Mouse (Mus musculus) lung, embryonic 15.5 days (tissue): ENCODE measurements around the gene Hectd1. TPM values are rescaled to one million over a fixed set of nuclear protein-coding genes. Genes with fewer than 3 reads are reported as not detected.
A peak's percentile ranks its signal among the peaks of the same experiment; 100 is the strongest.

ENCODE experiments used
- ATAC-seq: fragments of 200-750 bp; cut with Nextera tagmentation; 2 replicates; pipeline ENCODE4 v1.8.0; 2017; ENCODE audit warnings: moderate number of reproducible peaks, borderline replicate concordance; ENCODE audit not compliant: low FRiP score, low TSS enrichment; ENCODE audit errors: extremely low read depth
- H3K27ac ChIP-seq: fragments of 300-500 bp; sonication (generic); 2 replicates; pipeline ENCODE4 v1.5.1; 2015; ENCODE audit warnings: moderate library complexity, mild to moderate bottlenecking, inconsistent platforms
- H3K27me3 ChIP-seq: fragments of 300-500 bp; sonication (generic); 2 replicates; pipeline ENCODE4 v1.6.1; 2015; ENCODE audit warnings: inconsistent platforms
- H3K36me3 ChIP-seq: fragments of 300-500 bp; sonication (generic); 2 replicates; pipeline ENCODE4 v1.6.1; 2015; ENCODE audit warnings: inconsistent platforms
- H3K4me1 ChIP-seq: fragments of 300-500 bp; sonication (generic); 2 replicates; pipeline ENCODE4 v1.6.1; 2015; ENCODE audit warnings: inconsistent platforms
- H3K4me2 ChIP-seq: fragments of 300-500 bp; sonication (generic); 2 replicates; pipeline ENCODE4 v1.6.1; 2015; ENCODE audit warnings: inconsistent platforms, mild to moderate bottlenecking, moderate library complexity
- H3K4me3 ChIP-seq: fragments of 300-500 bp; sonication (generic); 2 replicates; pipeline ENCODE4 v1.5.1; 2015; ENCODE audit warnings: mild to moderate bottlenecking, inconsistent platforms
- H3K9ac ChIP-seq: fragments of 300-500 bp; sonication (generic); 2 replicates; pipeline ENCODE4 v1.6.1; 2015; ENCODE audit warnings: inconsistent platforms
- H3K9me3 ChIP-seq: fragments of 300-500 bp; sonication (generic); 2 replicates; pipeline ENCODE4 v1.6.1; 2016; ENCODE audit warnings: inconsistent platforms
- WGBS: fragments of 180-500 bp; shearing (Covaris S2); methylation state at CpG from one replicate; pipeline ENCODE4 v1.1.7; 2015; 5-methylcytosine and 5-hydroxymethylcytosine counted together
- polyA plus RNA-seq: library from polyadenylated mRNA; unstranded; fragments of >200 nt; fragmentation: Nextera tagmentation; extraction: Ambion mirVana; gene quantifications from 2 replicates; pipeline ENCODE4 v1.2.1, GENCODE M21; 2015

Gene Hectd1
- polyA plus RNA-seq, 1 experiment from 2014 or later: 39.0 TPM

- Histone ChIP-seq H3K4me2 (no peak overlapping the region), H3K9ac (no peak overlapping the region), H3K36me3 (no peaks in the 10 kb centered on the region), H3K27me3 (no peaks in the 10 kb centered on the region), H3K4me3 (no peak overlapping the region), H3K27ac (no peak overlapping the region), H3K9me3 (no peaks in the 10 kb centered on the region), H3K4me1 (peaks cover 17% of the 10 kb centered on the region; the same call in 1 of the 2 replicates)
- 39% methylated on average over 5 of the region's 5 CpGs for WGBS
- no peak for ATAC-seq
Observed at GRCm38 (mm10) chr12:51710154-51710553, 119.2 kb downstream of the Hectd1 start.

GRCm38 (mm10) chr12:51709741-51710140 is 119.6 kb downstream of the Hectd1 start:
- 65% methylated on average over 3 of the region's 3 CpGs for WGBS
- H3K9ac ChIP-seq: no peak overlapping the region

GRCm38 (mm10) chr12:51708941-51709686 is 120.2 kb downstream of the Hectd1 start:
- Histone ChIP-seq H3K4me1 (peaks cover 17% of the 10 kb centered on the region; the same call in 1 of the 2 replicates), H3K27ac (peak overlapping the region; percentile 22), H3K4me2 (no peak overlapping the region), H3K4me3 (no peak overlapping the region), H3K36me3 (no peaks in the 10 kb centered on the region), H3K27me3 (no peaks in the 10 kb centered on the region), H3K9ac (no peak overlapping the region), H3K9me3 (no peaks in the 10 kb centered on the region)
- no peak for ATAC-seq
- 57% methylated on average over 14 of the region's 14 CpGs for WGBS

More at GRCm38 (mm10) chr12:51709741-51710140, 119.6 kb downstream of the Hectd1 start:
- Histone ChIP-seq H3K27me3 (no peaks in the 10 kb centered on the region), H3K4me3 (no peak overlapping the region), H3K4me2 (no peak overlapping the region), H3K27ac (no peak overlapping the region), H3K36me3 (no peaks in the 10 kb centered on the region), H3K9me3 (no peaks in the 10 kb centered on the region), H3K4me1 (peaks cover 17% of the 10 kb centered on the region; the same call in 1 of the 2 replicates)
- no peak for ATAC-seq

GRCm38 (mm10) chr12:51706673-51707235 is 122.6 kb downstream of the Hectd1 start:
- H3K27ac ChIP-seq: no peak overlapping the region
- H3K4me3 ChIP-seq: no peak overlapping the region
- H3K9ac ChIP-seq: no peak overlapping the region
- no peak overlapping the region for H3K4me2 ChIP-seq
- 77% methylated on average over 5 of the region's 5 CpGs for WGBS
- H3K27me3 ChIP-seq: no peaks in the 10 kb centered on the region
- H3K4me1 ChIP-seq: peaks cover 17% of the 10 kb centered on the region; the same call in 1 of the 2 replicates
- ATAC-seq: no peak
- H3K9me3 ChIP-seq: no peaks in the 10 kb centered on the region
- no peaks in the 10 kb centered on the region for H3K36me3 ChIP-seq

- Histone ChIP-seq H3K4me1 (peaks cover 17% of the 10 kb centered on the region; the same call in 1 of the 2 replicates), H3K4me2 (no peak overlapping the region), H3K9me3 (no peaks in the 10 kb centered on the region), H3K27ac (no peak overlapping the region), H3K9ac (no peak overlapping the region), H3K27me3 (no peaks in the 10 kb centered on the region), H3K36me3 (no peaks in the 10 kb centered on the region), H3K4me3 (no peak overlapping the region)
- 50% methylated on average over 12 of the region's 12 CpGs for WGBS
- no peak for ATAC-seq
Observed at GRCm38 (mm10) chr12:51705778-51706177, 123.6 kb downstream of the Hectd1 start.

- WGBS: 64% methylated on average over 7 of the region's 7 CpGs
- Histone ChIP-seq H3K9ac (no peak overlapping the region), H3K36me3 (no peaks in the 10 kb centered on the region)
Observed at GRCm38 (mm10) chr12:51704572-51704971, 124.8 kb downstream of the Hectd1 start.

GRCm38 (mm10) chr12:51703859-51704258 is 125.5 kb downstream of the Hectd1 start:
- Histone ChIP-seq H3K4me3 (no peak overlapping the region), H3K27me3 (no peaks in the 10 kb centered on the region), H3K4me2 (no peak overlapping the region), H3K9me3 (no peaks in the 10 kb centered on the region), H3K27ac (no peak overlapping the region), H3K36me3 (no peaks in the 10 kb centered on the region), H3K4me1 (peaks cover 7% of the 10 kb centered on the region; the same call in 1 of the 2 replicates), H3K9ac (no peak overlapping the region)
- WGBS: 32% methylated on average over 1 of the region's 1 CpGs
- no peak for ATAC-seq

More at GRCm38 (mm10) chr12:51704572-51704971, 124.8 kb downstream of the Hectd1 start:
- H3K27me3 ChIP-seq: no peaks in the 10 kb centered on the region
- H3K9me3 ChIP-seq: no peaks in the 10 kb centered on the region
- no peak for ATAC-seq
- no peak overlapping the region for H3K27ac ChIP-seq
- H3K4me1 ChIP-seq: peaks cover 13% of the 10 kb centered on the region; the same call in 1 of the 2 replicates
- H3K4me2 ChIP-seq: no peak overlapping the region
- H3K4me3 ChIP-seq: no peak overlapping the region

DNA sequence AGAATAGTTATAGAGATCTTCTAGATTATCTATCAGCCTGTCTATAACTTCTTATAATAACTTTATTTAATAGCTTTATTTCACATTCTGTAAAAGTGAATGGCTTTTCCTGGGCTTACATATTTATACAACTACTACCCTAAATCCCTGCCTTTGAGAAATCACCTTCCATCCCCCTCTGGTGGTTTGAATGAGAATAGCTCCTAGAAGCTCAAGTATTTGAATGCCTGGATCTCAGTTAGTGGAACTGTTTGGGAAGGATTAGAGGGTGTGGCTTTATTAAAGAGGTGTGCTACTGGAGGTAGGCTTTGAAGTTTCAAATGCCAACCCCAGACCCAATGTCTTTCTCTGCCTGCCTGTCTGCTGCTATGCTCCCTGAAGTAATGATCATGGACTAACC is 127.6 kb downstream of the Hectd1 start:
- no peaks in the 10 kb centered on the region for H3K27me3 ChIP-seq
- ATAC-seq: no peak
- no peaks in the 10 kb centered on the region for H3K9me3 ChIP-seq
- no peak overlapping the region for H3K4me3 ChIP-seq
- H3K27ac ChIP-seq: no peak overlapping the region
- no peak overlapping the region for H3K4me2 ChIP-seq
- H3K9ac ChIP-seq: no peak overlapping the region
- H3K36me3 ChIP-seq: no peaks in the 10 kb centered on the region
- H3K4me1 ChIP-seq: peaks cover 6% of the 10 kb centered on the region; the same call in 1 of the 2 replicates

DNA sequence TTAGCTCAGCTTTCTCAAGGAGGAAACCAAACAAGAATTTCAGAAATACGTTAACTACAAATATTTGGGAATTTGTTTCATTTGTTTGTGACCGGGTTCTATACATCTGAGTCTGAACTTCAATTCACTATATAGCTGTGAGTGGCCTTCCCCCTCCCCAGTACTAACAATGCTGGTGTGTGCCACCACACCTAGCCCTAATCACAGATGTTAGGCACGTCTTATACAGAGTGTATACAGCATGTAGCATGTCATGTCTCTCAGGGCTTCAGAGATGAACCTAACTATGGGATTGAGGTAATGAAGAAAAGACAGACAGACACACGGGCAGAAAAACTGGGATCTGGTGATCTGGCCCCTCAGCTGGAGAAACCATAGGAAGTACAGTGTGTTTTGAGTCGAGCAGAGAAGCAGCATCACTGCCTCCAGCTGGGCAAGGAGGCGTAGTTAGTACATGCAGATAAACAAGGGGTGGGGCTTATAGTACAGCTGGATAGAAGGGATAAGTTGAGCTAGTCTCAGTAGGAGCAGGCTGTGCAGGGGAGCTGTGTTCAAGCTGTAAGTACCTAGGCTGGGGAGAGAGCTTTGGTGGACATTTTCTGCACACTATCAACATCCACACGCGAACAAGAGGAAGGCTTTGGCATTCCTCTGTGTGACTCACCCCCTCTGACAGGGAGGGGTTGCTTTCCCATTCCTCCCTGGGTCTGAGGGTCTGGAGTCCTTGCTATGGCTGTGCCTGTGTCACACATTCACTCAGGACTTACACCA is 129.5 kb downstream of the Hectd1 start:
- Histone ChIP-seq H3K27me3 (no peaks in the 10 kb centered on the region), H3K36me3 (no peaks in the 10 kb centered on the region), H3K4me1 (peaks cover 6% of the 10 kb centered on the region; the same call in 1 of the 2 replicates), H3K9me3 (no peaks in the 10 kb centered on the region), H3K4me2 (no peak overlapping the region), H3K27ac (no peak overlapping the region), H3K9ac (no peak overlapping the region), H3K4me3 (no peak overlapping the region)
- peak; percentile 78; the same call in 1 of the 2 replicates for ATAC-seq
- WGBS: 38% methylated on average over 8 of the region's 8 CpGs

DNA sequence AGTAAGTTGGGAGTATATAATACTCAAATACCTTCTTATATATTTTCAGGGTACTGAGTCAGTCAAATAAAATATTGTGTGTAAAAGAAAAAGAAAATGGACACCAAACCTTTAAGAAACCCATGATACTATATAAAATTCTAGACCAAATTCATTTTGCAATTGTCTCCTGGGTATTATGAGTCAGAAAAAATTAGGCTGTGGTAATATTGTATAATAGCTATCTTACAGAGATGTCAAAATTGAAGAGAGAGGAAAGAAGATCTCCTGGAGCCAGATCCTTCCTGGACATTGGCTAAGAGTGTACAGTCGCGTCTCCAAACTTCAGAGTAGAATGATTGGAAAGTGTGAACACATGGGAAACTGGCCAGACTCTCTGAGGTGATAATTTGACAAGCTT is 133.2 kb downstream of the Hectd1 start:
- H3K4me1 ChIP-seq: peaks cover 11% of the 10 kb centered on the region; the same call in 1 of the 2 replicates
- H3K4me2 ChIP-seq: no peak overlapping the region
- no peaks in the 10 kb centered on the region for H3K9me3 ChIP-seq
- no peaks in the 10 kb centered on the region for H3K36me3 ChIP-seq
- no peak overlapping the region for H3K4me3 ChIP-seq
- no peak overlapping the region for H3K27ac ChIP-seq
- WGBS: 95% methylated on average over 2 of the region's 2 CpGs
- H3K9ac ChIP-seq: no peak overlapping the region
- no peaks in the 10 kb centered on the region for H3K27me3 ChIP-seq
- no peak for ATAC-seq

DNA sequence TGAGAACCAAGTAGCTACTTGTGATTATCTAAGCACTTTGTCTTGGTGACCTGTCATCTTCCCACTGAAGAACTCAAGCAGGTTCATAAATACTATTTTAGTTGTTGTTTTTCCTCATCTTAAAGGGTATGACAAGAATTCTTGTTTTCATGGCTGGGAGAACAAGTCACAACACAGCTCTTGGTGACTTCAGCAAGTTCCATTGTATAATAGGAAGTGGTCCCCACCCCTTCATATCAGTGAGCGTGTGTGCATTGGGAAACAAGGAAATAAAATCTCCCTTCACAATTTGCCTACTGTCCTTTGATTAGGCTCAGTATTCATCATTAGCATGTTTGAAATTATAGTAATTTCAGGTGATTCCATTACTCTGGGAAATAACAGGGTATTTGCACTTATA is 134.4 kb downstream of the Hectd1 start:
- peaks cover 9% of the 10 kb centered on the region; the same call in 1 of the 2 replicates for H3K4me1 ChIP-seq
- H3K36me3 ChIP-seq: no peaks in the 10 kb centered on the region
- no peaks in the 10 kb centered on the region for H3K9me3 ChIP-seq
- H3K27me3 ChIP-seq: no peaks in the 10 kb centered on the region
- H3K4me2 ChIP-seq: no peak overlapping the region
- H3K4me3 ChIP-seq: no peak overlapping the region
- H3K27ac ChIP-seq: no peak overlapping the region
- 80% methylated on average over 1 of the region's 1 CpGs for WGBS
- no peak for ATAC-seq
- H3K9ac ChIP-seq: no peak overlapping the region

GRCm38 (mm10) chr12:51694096-51694495 is 135.2 kb downstream of the Hectd1 start:
- ATAC-seq: no peak
- H3K27me3 ChIP-seq: no peaks in the 10 kb centered on the region
- no peaks in the 10 kb centered on the region for H3K36me3 ChIP-seq
- no peak overlapping the region for H3K4me3 ChIP-seq
- H3K27ac ChIP-seq: peak overlapping the region; percentile 31; the same call in 1 of the 2 replicates
- no peak overlapping the region for H3K9ac ChIP-seq
- no peaks in the 10 kb centered on the region for H3K9me3 ChIP-seq
- H3K4me1 ChIP-seq: peaks cover 10% of the 10 kb centered on the region
- no peak overlapping the region for H3K4me2 ChIP-seq
